Mouse (Mus musculus) urinary bladder, postnatal 14 days (tissue): Measurements from ENCODE around the gene Ace.
A peak's percentile ranks its signal among the peaks of the same experiment; 100 is the strongest.

Experiments
- DNase-seq: peaks from one replicate; pipeline ENCODE4 v3.0.0; 2021; ENCODE audit warnings: low spot score

Gene Ace

GRCm38 (mm10) chr11:105967741-105968574 is at the start of gene Ace:
Gene Ace, plus strand, starts transcription at chr11:105967945.
- peak; percentile 37 for DNase-seq

- DNase-seq, result no peak
Measured at GRCm38 (mm10) chr11:105920098-105920785, 47.5 kb upstream of the Ace start.

- DNase-seq, result no peak
Measured at GRCm38 (mm10) chr11:105920836-105921235, 46.9 kb upstream of the Ace start.

GRCm38 (mm10) chr11:105921275-105921674 is 46.5 kb upstream of the Ace start:
- no peak for DNase-seq

GRCm38 (mm10) chr11:105922769-105923663 is 44.7 kb upstream of the Ace start:
- DNase-seq, result no peak

- DNase-seq, result peak; percentile 74
Measured at GRCm38 (mm10) chr11:105927065-105928030, 40.4 kb upstream of the Ace start.

GRCm38 (mm10) chr11:105928171-105928570 is 39.6 kb upstream of the Ace start:
- DNase-seq, result no peak

- no peak for DNase-seq
Measured at GRCm38 (mm10) chr11:105931380-105931779, 36.4 kb upstream of the Ace start.

- no peak for DNase-seq
Measured at GRCm38 (mm10) chr11:105933746-105934145, 34.0 kb upstream of the Ace start.

- DNase-seq, result peak; percentile 54
Measured at GRCm38 (mm10) chr11:105934303-105934711, 33.4 kb upstream of the Ace start.

GRCm38 (mm10) chr11:105934816-105935215 is 32.9 kb upstream of the Ace start:
- DNase-seq, result peak; percentile 34

- no peak for DNase-seq
Measured at GRCm38 (mm10) chr11:105935496-105935895, 32.2 kb upstream of the Ace start.

- peak; percentile 77 for DNase-seq
Measured at GRCm38 (mm10) chr11:105936200-105936599, 31.5 kb upstream of the Ace start.

GRCm38 (mm10) chr11:105936974-105937373 is 30.8 kb upstream of the Ace start:
- no peak for DNase-seq

GRCm38 (mm10) chr11:105938771-105939170 is 29.0 kb upstream of the Ace start:
- no peak for DNase-seq

- DNase-seq, result no peak
Measured at GRCm38 (mm10) chr11:105941973-105942372, 25.8 kb upstream of the Ace start.

GRCm38 (mm10) chr11:105943133-105944102 is 24.3 kb upstream of the Ace start:
- DNase-seq, result peak; percentile 68

- peak; percentile 80 for DNase-seq
Measured at GRCm38 (mm10) chr11:105944126-105944621, 23.6 kb upstream of the Ace start.
